Mouse (Mus musculus) right cerebral cortex, postnatal 4 days (tissue): ENCODE measurements around the gene Gm45140.
"Not testable (repeated sequence)": the region's sequence is repeated elsewhere in the genome, so short reads cannot be mapped to it uniquely, and the experiment has no call there.

Experiments used
- DNase-seq: peaks from one replicate; pipeline ENCODE4 v3.0.0-alpha.2; 2022

Gene Gm45140

DNA sequence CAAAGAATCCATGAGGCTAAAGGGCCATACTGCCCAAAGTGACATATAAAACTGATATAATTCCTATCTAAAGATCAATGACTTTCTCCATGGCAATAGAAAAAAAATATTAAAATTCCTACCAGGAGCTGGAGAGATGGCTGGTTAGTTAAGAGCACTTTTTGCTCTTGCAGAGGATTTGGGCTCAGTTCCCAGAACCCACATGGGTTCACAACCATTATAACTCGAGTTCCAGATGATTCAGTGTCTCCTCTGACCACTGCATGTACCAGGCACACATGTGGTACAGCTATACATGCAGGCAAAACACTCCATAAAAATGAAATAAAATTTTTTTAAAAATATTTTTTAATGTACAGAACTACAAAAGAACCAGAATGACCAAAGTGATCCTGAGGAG lies 61.1 kb downstream of the Gm45140 start:
- DNase-seq, result no peak

DNA sequence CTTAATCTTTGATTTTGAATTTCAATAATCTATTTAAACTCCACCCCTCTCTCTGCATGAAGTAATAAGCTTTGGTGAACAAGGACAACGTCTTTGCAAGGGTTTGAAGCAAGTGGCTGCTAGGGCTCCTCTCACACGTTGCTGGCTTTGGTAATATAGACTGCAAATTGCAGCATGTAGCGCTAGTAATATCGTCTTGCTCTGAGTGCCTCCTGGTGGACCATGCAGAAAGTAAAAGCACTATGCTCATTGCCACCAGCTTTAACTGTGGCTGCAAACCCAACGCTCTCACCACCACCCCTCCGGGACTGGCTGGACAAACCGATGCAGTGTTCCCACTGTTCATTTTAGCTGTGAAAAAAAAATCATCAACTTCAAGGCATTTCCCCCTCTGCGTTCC lies 65.0 kb downstream of the Gm45140 start:
- DNase-seq, result peak; percentile 17

DNA sequence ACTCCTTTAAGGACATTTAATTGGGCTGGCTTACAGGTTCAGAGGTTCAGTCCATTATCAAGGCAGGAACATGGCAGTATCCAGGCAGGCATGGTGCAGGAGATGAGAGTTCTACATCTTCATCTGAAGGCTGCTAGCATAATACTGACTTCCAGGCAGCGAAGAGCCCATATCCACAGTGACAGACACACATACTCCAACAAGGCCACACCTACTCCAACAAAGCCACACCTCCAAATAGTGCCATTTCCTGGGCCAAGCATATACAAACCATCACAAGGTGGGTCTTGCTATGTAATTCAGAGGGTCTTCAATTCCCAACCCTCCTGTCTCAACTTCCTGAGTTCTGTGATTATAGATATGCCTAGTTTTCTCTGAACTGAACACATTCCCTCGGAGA lies 71.3 kb downstream of the Gm45140 start:
- DNase-seq, result not testable (repeated sequence)

- no peak for DNase-seq
These were observed 72.0 kb downstream of the Gm45140 start for GRCm38 (mm10) chr6:87763376-87764280.

DNA sequence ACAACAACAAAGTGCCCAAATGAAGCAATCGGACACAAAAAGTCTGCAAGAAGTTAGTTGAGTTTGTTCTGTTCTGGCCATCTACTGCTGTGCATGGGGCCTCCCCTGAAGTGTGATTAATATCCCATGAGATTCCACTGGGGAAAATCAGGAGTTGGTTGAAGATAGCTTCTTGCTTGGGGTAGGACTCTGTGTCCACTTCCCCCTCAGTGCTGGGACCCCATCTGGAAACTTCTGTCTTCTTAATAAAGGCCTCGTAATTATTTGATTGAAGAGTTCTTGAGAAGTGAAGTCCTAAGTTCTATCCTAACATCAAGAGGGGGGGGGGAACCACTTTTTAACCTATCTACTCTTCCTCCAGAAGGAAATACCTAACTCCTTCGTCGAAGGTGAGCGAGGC lies 73.4 kb downstream of the Gm45140 start:
- DNase-seq, result no peak

- DNase-seq, result no peak
These were observed 75.7 kb downstream of the Gm45140 start for GRCm38 (mm10) chr6:87759850-87760249.

DNA sequence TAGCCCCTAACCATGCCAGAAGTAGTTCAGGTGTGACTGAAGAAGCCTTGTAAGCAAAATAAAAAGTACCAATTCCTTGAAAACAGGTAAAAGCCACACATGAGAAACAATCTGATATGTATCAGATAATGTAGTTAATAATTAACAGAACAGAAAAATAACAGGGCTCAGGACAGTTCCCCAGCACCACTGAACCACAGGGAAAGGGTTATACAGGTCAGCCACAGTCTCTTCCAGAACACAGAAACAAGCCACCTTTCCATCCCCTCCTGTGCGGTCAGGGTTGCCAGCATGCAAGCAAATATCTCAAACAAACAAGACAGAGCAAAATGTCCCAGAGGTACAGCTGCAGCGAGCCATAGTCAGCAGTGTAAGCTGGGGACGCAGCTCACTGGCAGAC lies 76.2 kb downstream of the Gm45140 start:
- DNase-seq, result no peak

- no peak for DNase-seq
These were observed 78.7 kb downstream of the Gm45140 start for GRCm38 (mm10) chr6:87756896-87757295.

DNA sequence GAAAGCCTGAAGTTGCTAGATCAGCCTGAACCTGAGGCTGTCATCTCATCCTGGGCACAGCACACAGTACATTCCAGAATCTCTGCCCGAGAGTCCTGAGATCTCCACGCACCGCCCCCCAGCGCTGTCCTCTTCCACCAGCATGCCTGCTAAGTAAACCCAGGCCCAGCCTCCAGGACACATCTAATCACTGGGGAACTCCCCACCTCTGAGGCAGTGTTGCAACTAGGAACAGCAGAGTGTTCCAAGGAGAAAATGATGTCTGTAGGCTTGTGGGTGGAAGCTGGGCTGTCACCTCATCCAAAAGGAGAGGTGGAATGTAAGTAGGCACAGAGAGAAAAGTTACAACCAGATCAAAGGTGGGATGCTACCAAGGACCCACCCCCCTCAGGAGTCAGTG lies 80.4 kb downstream of the Gm45140 start:
- DNase-seq, result no peak

DNA sequence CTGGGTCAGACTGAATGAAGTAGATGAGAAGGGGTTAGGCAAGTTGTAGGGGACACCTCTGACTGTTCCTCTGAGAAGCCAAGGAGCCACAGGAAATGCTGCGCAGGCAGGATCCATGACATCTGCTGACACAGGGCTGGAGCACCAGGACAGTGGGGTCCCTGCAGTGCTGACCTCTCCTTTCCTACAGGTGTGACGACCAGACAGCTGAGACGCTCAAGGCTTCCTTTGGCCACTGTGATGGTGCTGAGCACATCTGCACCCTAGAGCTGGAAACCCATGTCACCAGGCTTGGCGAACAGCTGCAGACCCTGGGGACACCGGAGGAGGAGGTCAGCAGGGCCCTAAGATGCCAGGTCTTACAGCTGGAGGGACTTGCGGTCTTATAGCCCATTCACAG lies 84.0 kb downstream of the Gm45140 start:
- DNase-seq, result no peak

GRCm38 (mm10) chr6:87750184-87750910 lies 85.2 kb downstream of the Gm45140 start:
- no peak for DNase-seq

DNA sequence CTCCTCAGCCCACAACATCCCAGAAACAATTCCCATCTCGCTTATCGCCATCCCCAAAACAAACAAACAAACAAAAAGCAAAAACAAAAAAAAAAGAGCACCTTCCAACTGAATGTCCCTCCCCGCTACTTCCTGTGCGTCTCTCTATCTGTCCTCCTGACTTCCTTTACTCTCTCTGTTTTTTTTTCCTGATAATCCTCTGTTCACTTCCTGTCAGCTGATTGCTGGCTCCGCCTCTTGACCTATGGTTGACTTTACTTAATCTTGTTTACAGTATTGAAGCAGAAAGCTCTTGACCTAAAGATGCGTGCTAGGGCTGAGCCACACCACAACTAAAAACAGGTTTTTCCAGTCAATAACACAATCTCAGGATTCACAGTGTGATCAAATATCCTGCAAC lies 87.1 kb downstream of the Gm45140 start:
- DNase-seq, result no peak

DNA sequence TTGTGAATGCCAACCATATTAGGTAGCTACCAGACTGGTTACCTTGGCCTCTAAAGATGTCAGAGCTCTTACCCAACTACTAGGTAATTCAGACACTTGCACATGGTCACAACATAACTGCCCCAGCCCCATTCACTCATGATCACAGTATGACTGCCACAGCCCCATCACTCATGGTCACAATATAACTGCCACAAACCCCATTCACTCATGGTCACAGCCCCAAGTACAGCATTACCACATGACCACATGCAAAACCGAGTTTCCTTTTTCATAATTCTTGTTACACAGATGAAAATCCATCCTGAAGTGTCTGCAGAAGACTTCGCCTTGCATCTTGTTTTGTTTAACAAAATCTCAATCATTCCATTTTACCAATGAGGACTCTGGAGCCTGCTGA lies 87.5 kb downstream of the Gm45140 start:
- DNase-seq, result no peak

DNA sequence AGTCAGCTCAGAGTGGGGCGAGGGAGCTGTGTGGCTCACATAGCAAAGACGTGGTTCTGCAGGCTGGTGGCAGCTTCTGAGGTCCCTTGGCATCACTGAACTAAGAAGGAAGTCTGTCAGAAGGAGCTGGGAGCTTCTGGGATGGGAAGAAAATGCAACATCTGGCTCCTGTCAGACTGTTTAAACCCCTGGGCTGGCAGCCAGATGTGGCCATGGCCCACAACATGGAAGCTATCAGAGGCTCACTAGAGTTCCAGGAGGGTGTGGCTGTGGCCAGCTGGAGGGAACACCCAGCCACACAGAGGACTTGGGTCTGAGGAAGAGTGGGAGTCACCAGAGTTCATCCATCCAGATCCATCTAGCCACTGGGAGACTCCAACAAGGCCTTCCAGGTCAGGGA lies 88.7 kb downstream of the Gm45140 start:
- DNase-seq, result no peak

DNA sequence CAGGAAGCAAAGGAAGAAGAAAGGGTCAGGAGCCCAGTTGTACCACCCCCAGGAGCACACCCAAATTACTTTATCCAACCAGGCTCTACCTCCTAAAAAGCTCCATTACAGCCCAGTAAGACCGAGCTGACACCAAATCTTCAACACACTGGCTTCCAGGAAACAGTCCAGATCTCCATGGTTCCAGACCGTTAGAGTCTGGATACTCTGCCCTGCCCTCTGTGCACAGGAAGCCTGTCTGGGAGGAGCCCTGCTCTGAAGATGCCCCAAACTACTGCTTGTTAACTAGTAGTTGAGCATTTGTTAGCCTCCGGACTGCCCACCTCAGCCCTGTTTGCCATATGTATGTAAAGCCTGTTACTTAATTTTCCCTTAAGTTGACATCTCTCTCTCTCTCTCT lies 89.5 kb downstream of the Gm45140 start:
- DNase-seq, result no peak

- DNase-seq, result no peak
These were observed 90.3 kb downstream of the Gm45140 start for GRCm38 (mm10) chr6:87745301-87745700.

GRCm38 (mm10) chr6:87744632-87745031 lies 91.0 kb downstream of the Gm45140 start:
- DNase-seq, result no peak

DNA sequence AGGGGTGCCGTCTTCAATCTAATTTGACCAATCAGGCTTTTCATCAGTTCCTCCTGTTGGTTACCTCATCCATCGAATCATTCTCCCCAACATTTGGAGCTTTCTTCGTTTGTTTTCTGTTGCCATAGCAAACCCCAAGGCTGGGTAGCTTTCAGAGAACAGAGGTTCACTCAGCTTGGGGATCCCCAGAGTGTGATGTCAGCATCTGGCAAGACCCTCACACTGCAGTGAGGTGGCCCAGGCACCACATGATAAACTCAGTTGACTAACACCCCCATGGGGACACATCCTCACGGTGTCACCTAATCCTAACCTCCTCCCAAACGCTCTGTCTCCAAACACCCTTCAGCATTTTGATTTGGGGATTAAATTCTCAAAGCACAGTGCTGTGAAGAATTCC lies 92.3 kb downstream of the Gm45140 start:
- DNase-seq, result no peak

DNA sequence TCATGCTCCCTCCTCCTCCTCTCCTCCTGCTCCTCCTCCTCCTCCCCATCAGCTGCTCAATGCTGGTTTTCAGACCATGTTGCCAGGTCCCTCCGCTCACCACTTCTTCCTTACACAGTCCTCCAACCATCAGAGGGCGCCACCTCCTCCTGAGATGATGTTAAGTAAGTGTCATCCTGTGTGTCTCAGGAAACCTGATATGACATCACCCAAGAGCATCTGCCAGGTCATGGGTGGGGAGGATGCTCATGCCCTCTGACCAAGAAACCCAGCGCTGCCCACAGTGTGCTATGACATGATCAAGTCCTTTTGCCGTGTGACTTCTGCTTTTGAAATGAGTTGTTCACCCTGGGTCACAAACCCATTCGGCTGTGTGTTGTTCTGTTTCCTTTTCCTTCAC lies 92.8 kb downstream of the Gm45140 start:
- no peak for DNase-seq

- no peak for DNase-seq
These were observed 93.6 kb downstream of the Gm45140 start for GRCm38 (mm10) chr6:87741978-87742377.

GRCm38 (mm10) chr6:87740496-87740895 lies 95.1 kb downstream of the Gm45140 start:
- DNase-seq, result no peak

GRCm38 (mm10) chr6:87739898-87740297 lies 95.7 kb downstream of the Gm45140 start:
- DNase-seq, result no peak
